Mouse (Mus musculus) midbrain, embryonic 16.5 days (tissue): Measurements from ENCODE around the gene Fbxl13. TPM values are rescaled to one million over a fixed set of nuclear protein-coding genes. Genes with fewer than 3 reads are reported as not detected.

ENCODE experiments used
- ATAC-seq: fragments of 200-750 bp; cut with Nextera tagmentation; 2 replicates; pipeline ENCODE4 v1.8.0; 2017; ENCODE audit warnings: moderate TSS enrichment
- H3K27ac ChIP-seq: fragments of 300-500 bp; sonication (generic); 2 replicates; pipeline ENCODE4 v1.5.1; 2014; ENCODE audit warnings: mild to moderate bottlenecking, low read length, mixed read lengths
- H3K27me3 ChIP-seq: fragments of 300-500 bp; sonication (generic); 2 replicates; pipeline ENCODE4 v1.6.1; 2014; ENCODE audit warnings: low read depth, low read length, mixed read lengths; ENCODE audit not compliant: control insufficient read depth, insufficient read depth
- H3K36me3 ChIP-seq: fragments of 300-500 bp; sonication (generic); 2 replicates; pipeline ENCODE4 v1.6.1; 2014; ENCODE audit warnings: mild to moderate bottlenecking, low read length, moderate library complexity, mixed read lengths; ENCODE audit not compliant: control insufficient read depth, insufficient read depth
- H3K4me1 ChIP-seq: fragments of 300-500 bp; sonication (generic); 2 replicates; pipeline ENCODE4 v1.6.1; 2014; ENCODE audit warnings: mild to moderate bottlenecking, low read length, mixed read lengths; ENCODE audit not compliant: control insufficient read depth, insufficient read depth
- H3K4me2 ChIP-seq: fragments of 300-500 bp; sonication (generic); 2 replicates; pipeline ENCODE4 v1.6.1; 2014; ENCODE audit warnings: mild to moderate bottlenecking, low read length, mixed read lengths
- H3K4me3 ChIP-seq: fragments of 300-500 bp; sonication (generic); 2 replicates; pipeline ENCODE4 v1.5.1; 2014; ENCODE audit warnings: low read depth, mild to moderate bottlenecking, low read length, moderate library complexity, mixed read lengths
- H3K9ac ChIP-seq: fragments of 300-500 bp; sonication (generic); 2 replicates; pipeline ENCODE4 v1.6.1; 2014; ENCODE audit warnings: low read depth, low read length, mixed read lengths
- H3K9me3 ChIP-seq: fragments of 300-500 bp; sonication (generic); replicated peaks from 2 replicates; pipeline ENCODE4 v1.6.1; 2014; ENCODE audit warnings: mild to moderate bottlenecking, low read length, mixed read lengths; ENCODE audit not compliant: control insufficient read depth, poor library complexity, severe bottlenecking
- WGBS: fragments of 180-500 bp; shearing (Covaris S2); extraction: QIAGEN DNeasy Blood & Tissue Kit; methylation state at CpG from one replicate; pipeline ENCODE4 v1.1.7; 2014; 5-methylcytosine and 5-hydroxymethylcytosine counted together
- polyA plus RNA-seq: library from polyadenylated mRNA; unstranded; fragments of >200 nt; fragmentation: Nextera tagmentation; extraction: Ambion mirVana; gene quantifications from 2 replicates; pipeline ENCODE4 v1.2.1, GENCODE M21; 2015

Fbxl13 gene
- polyA plus RNA-seq, 1 experiment from 2014 or later, result 0.25 TPM

- Histone ChIP-seq H3K9me3 (no peaks in the 10 kb centered on the region), H3K9ac (no peak overlapping the region), H3K4me3 (no peak overlapping the region), H3K4me1 (no peaks in the 10 kb centered on the region), H3K27ac (no peak overlapping the region), H3K27me3 (no peaks in the 10 kb centered on the region), H3K4me2 (no peak overlapping the region), H3K36me3 (no peaks in the 10 kb centered on the region)
- 23% methylated on average over 11 of the region's 11 CpGs for WGBS
- 0 out of 2 replicates have a peak, but pooled peaks have one; percentile 11 for ATAC-seq
These were observed 162.8 kb downstream of the Fbxl13 start for GRCm38 (mm10) chr5:21482446-21483222.

- H3K9ac ChIP-seq, result no peak overlapping the region
- H3K9me3 ChIP-seq, result no peaks in the 10 kb centered on the region
- WGBS, result 83% methylated on average over 6 of the region's 6 CpGs
- H3K27me3 ChIP-seq, result no peaks in the 10 kb centered on the region
- H3K4me2 ChIP-seq, result no peak overlapping the region
- no peaks in the 10 kb centered on the region for H3K36me3 ChIP-seq
- ATAC-seq, result no peak
- H3K4me1 ChIP-seq, result no peaks in the 10 kb centered on the region
- no peak overlapping the region for H3K4me3 ChIP-seq
- H3K27ac ChIP-seq, result no peak overlapping the region
These were observed 163.9 kb downstream of the Fbxl13 start for GRCm38 (mm10) chr5:21481521-21481920.

GRCm38 (mm10) chr5:21479746-21480145 lies 165.7 kb downstream of the Fbxl13 start:
- 88% methylated on average over 5 of the region's 5 CpGs for WGBS
- H3K36me3 ChIP-seq, result no peaks in the 10 kb centered on the region
- no peaks in the 10 kb centered on the region for H3K27me3 ChIP-seq
- no peaks in the 10 kb centered on the region for H3K4me1 ChIP-seq
- no peak for ATAC-seq
- H3K4me2 ChIP-seq, result no peak overlapping the region
- no peaks in the 10 kb centered on the region for H3K9me3 ChIP-seq
- H3K4me3 ChIP-seq, result no peak overlapping the region
- no peak overlapping the region for H3K27ac ChIP-seq
- no peak overlapping the region for H3K9ac ChIP-seq

- ATAC-seq, result no peak
- H3K27me3 ChIP-seq, result no peaks in the 10 kb centered on the region
- H3K4me3 ChIP-seq, result no peak overlapping the region
- no peaks in the 10 kb centered on the region for H3K36me3 ChIP-seq
- WGBS, result 93% methylated on average over 5 of the region's 5 CpGs
- no peaks in the 10 kb centered on the region for H3K9me3 ChIP-seq
- H3K4me1 ChIP-seq, result no peaks in the 10 kb centered on the region
- H3K27ac ChIP-seq, result no peak overlapping the region
- H3K4me2 ChIP-seq, result no peak overlapping the region
- H3K9ac ChIP-seq, result no peak overlapping the region
These were observed 167.0 kb downstream of the Fbxl13 start for GRCm38 (mm10) chr5:21478428-21478827.

GRCm38 (mm10) chr5:21468100-21468499 lies 177.3 kb downstream of the Fbxl13 start:
- WGBS, result 95% methylated on average over 12 of the region's 12 CpGs
- no peaks in the 10 kb centered on the region for H3K27me3 ChIP-seq
- no peak overlapping the region for H3K4me2 ChIP-seq
- H3K9me3 ChIP-seq, result no peaks in the 10 kb centered on the region
- H3K36me3 ChIP-seq, result no peaks in the 10 kb centered on the region
- H3K27ac ChIP-seq, result no peak overlapping the region
- H3K4me3 ChIP-seq, result no peak overlapping the region
- H3K4me1 ChIP-seq, result no peaks in the 10 kb centered on the region
- H3K9ac ChIP-seq, result no peak overlapping the region
- no peak for ATAC-seq

DNA sequence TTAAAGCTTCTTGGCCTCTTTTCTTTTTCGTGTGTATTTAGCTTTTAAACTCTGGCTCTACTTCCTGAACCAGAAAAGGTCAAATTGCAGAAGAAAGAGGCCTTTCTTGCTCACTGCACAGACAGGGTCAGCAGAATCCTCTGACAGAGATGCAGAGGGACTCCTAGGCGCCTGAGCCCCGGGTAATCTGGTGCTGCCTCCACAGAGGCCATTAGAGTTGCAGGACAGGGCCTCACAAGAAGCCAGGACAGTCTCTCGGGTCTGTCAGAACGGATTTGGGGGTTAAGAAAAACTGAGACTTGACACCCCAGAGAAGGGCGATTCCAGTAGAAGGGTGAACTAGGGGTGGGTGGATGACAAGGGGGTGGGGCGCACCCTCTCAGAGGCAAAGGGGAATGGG lies 178.0 kb downstream of the Fbxl13 start:
- H3K9me3 ChIP-seq, result no peaks in the 10 kb centered on the region
- no peak overlapping the region for H3K9ac ChIP-seq
- no peak for ATAC-seq
- no peak overlapping the region for H3K4me3 ChIP-seq
- no peaks in the 10 kb centered on the region for H3K27me3 ChIP-seq
- 49% methylated on average over 7 of the region's 7 CpGs for WGBS
- no peaks in the 10 kb centered on the region for H3K36me3 ChIP-seq
- H3K4me2 ChIP-seq, result no peak overlapping the region
- no peak overlapping the region for H3K27ac ChIP-seq
- H3K4me1 ChIP-seq, result no peaks in the 10 kb centered on the region

- 0 out of 2 replicates have a peak, but pooled peaks have one; percentile 14 for ATAC-seq
- Histone ChIP-seq H3K4me3 (no peak overlapping the region), H3K27me3 (no peaks in the 10 kb centered on the region), H3K27ac (no peak overlapping the region), H3K4me1 (no peaks in the 10 kb centered on the region), H3K9me3 (no peaks in the 10 kb centered on the region), H3K4me2 (no peak overlapping the region), H3K9ac (no peak overlapping the region), H3K36me3 (no peaks in the 10 kb centered on the region)
- WGBS, result 74% methylated on average over 8 of the region's 8 CpGs
These were observed 204.5 kb downstream of the Fbxl13 start for GRCm38 (mm10) chr5:21440833-21441530.

GRCm38 (mm10) chr5:21439446-21440110 lies 205.9 kb downstream of the Fbxl13 start:
- Histone ChIP-seq H3K36me3 (no peaks in the 10 kb centered on the region), H3K4me3 (no peak overlapping the region), H3K9me3 (no peaks in the 10 kb centered on the region), H3K4me2 (no peak overlapping the region), H3K4me1 (no peaks in the 10 kb centered on the region), H3K27ac (no peak overlapping the region), H3K9ac (no peak overlapping the region), H3K27me3 (no peaks in the 10 kb centered on the region)
- no peak for ATAC-seq
- WGBS, result 91% methylated on average over 7 of the region's 7 CpGs

- Histone ChIP-seq H3K36me3 (no peaks in the 10 kb centered on the region), H3K9ac (no peak overlapping the region), H3K4me2 (no peak overlapping the region), H3K4me3 (no peak overlapping the region), H3K27me3 (no peaks in the 10 kb centered on the region), H3K4me1 (no peaks in the 10 kb centered on the region), H3K27ac (no peak overlapping the region), H3K9me3 (no peaks in the 10 kb centered on the region)
- 95% methylated on average over 9 of the region's 9 CpGs for WGBS
- ATAC-seq, result no peak
These were observed 207.0 kb downstream of the Fbxl13 start for GRCm38 (mm10) chr5:21438428-21438827.
